Comparison of ENCODE assay signal across 7 mouse cellular contexts in the genomic region with DNA sequence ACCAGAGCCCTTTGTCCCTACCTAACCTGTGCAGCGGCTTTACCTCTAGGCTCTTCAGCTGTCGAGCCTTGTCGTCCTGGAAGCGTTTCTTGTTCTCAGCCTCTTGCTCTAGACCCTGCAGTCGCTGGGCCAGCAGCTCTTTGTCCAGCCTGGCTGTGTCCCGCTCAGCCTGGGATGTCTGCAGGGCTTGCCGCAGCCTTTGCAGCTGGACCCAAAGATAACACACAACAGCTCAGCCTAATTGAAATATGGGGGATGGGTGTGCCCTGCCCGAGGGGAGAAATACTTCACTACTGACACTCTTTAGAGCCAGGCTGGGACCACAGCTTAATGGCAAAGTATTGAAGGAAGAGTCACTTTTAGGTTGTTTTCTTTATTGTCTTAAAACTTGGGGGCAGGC. TPM values are rescaled to one million over a fixed set of nuclear protein-coding genes. Genes with fewer than 3 reads are reported as not detected.
DNase-seq lines count a peak whose midpoint lies in the region; ATAC-seq lines count a peak whose summit lies in the region.
"Not testable (repeated sequence)": the region's sequence is repeated elsewhere in the genome, so short reads cannot be mapped to it uniquely, and the experiment has no call there.
"Had no signal": no experiment of that assay in that cellular context is flagged by ENCODE, and none has a peak within 500 bp of the region (broad histone marks: within the 10 kb centered on the region; RNA-seq: fewer than 3 reads in every experiment).

No protein-coding gene starts in this region.

- H3K4me1 ChIP-seq in heart, embryonic 11.5 days (ENCODE audit: control insufficient read depth, insufficient read depth, low read length); liver, embryonic 16.5 days (ENCODE audit: control insufficient read depth, low read depth, low read length): not testable (repeated sequence)
- H3K4me1 ChIP-seq in liver, embryonic 13.5 days (replicated peaks), result peaks cover 12% of the 10 kb centered on the region

- H3K27ac ChIP-seq in heart, embryonic 11.5 days (ENCODE audit: low read depth, low read length); liver, embryonic 16.5 days (ENCODE audit: low read length): not testable (repeated sequence)
- H3K27ac ChIP-seq in liver, embryonic 13.5 days, result peak overlapping the region; percentile 53; the same call in 1 of the 2 replicates

- not testable (repeated sequence) for H3K4me2 ChIP-seq in heart, embryonic 11.5 days
- H3K4me2 ChIP-seq in liver, embryonic 13.5 days, result peak overlapping the region; percentile 52
- peak overlapping the region; percentile 46 for H3K4me2 ChIP-seq in liver, embryonic 16.5 days (ENCODE audit: low read depth, low read length)

- not testable (repeated sequence) for H3K36me3 ChIP-seq in heart, embryonic 11.5 days (ENCODE audit: control insufficient read depth, insufficient read depth, low read length); liver, embryonic 13.5 days; liver, embryonic 16.5 days (ENCODE audit: control insufficient read depth, insufficient read depth)

- ATAC-seq in heart, embryonic 11.5 days (replicated peaks; ENCODE audit: insufficient number of reproducible peaks, low FRiP score, low TSS enrichment), result peak; percentile 84; the same call in 1 of the 2 replicates
- ATAC-seq in liver, embryonic 13.5 days (ENCODE audit: low read depth), result peak; percentile 89
- ATAC-seq in liver, embryonic 16.5 days (ENCODE audit: low read depth), result peak; percentile 92
- peak; percentile 76 for ATAC-seq in megakaryocyte-erythroid progenitor cell, adult 5-6 weeks (replicated peaks; ENCODE audit: low FRiP score, low TSS enrichment, poor library complexity, severe bottlenecking)

- WGBS in heart, embryonic 11.5 days (ENCODE audit: insufficient replicate concordance), result 27% methylated on average over 8 of the region's 8 CpGs
- 27% methylated on average over 8 of the region's 8 CpGs for WGBS in liver, embryonic 13.5 days (ENCODE audit: insufficient replicate concordance)
- WGBS in liver, embryonic 16.5 days (ENCODE audit: insufficient replicate concordance), result 35% methylated on average over 8 of the region's 8 CpGs

- peak; percentile 49 for DNase-seq in MEL-GATA-1-ER (ENCODE audit: extremely low read depth, low read depth)
- peak; percentile 36 for DNase-seq in liver
- not testable (repeated sequence) for DNase-seq in liver, embryonic 13.5 days

- H3K27me3 ChIP-seq in heart, embryonic 11.5 days (ENCODE audit: control insufficient read depth, insufficient read depth, low read length); liver, embryonic 13.5 days; liver, embryonic 16.5 days (ENCODE audit: control insufficient read depth, insufficient read depth, low read depth, low read length): not testable (repeated sequence)

- H3K9ac ChIP-seq in heart, embryonic 11.5 days (ENCODE audit: low read depth, low read length); liver, embryonic 16.5 days (ENCODE audit: low read depth, low read length): not testable (repeated sequence)
- peak overlapping the region; percentile 22; the same call in 1 of the 2 replicates for H3K9ac ChIP-seq in liver, embryonic 13.5 days

- not testable (repeated sequence) for H3K4me3 ChIP-seq in heart, embryonic 11.5 days (ENCODE audit: low read depth, low read length); liver, embryonic 16.5 days (ENCODE audit: low read depth, low read length)
- H3K4me3 ChIP-seq in liver, embryonic 13.5 days (replicated peaks), result peak overlapping the region; percentile 12; the same call in 1 of the 2 replicates

- not testable (repeated sequence) for H3K9me3 ChIP-seq in heart, embryonic 11.5 days (replicated peaks; ENCODE audit: control insufficient read depth, low read length); liver, embryonic 13.5 days (replicated peaks); liver, embryonic 16.5 days (replicated peaks; ENCODE audit: control insufficient read depth, low read length)

RNA-seq across cellular contexts. Expression of a gene that starts 20.8 kb away (rescaled TPM):
- polyA plus RNA-seq in heart, embryonic 11.5 days (2014; fragmentation: Nextera tagmentation; extraction: Ambion mirVana), result 1.4 and 2.0 TPM in 2 replicates
- polyA plus RNA-seq in liver, embryonic 13.5 days (2015; fragmentation: Nextera tagmentation; extraction: Ambion mirVana), result 7.2 and 8.3 TPM in 2 replicates
- polyA plus RNA-seq in liver, embryonic 16.5 days (2015; fragmentation: Nextera tagmentation; extraction: Ambion mirVana), result 13.0 and 15.6 TPM in 2 replicates
- total RNA-seq in megakaryocyte-erythroid progenitor cell, adult 5-6 weeks (2014; fragmentation: Nextera tagmentation), result 0.30 and 0.42 TPM in 2 replicates
- not detected in 2 replicates for total RNA-seq in megakaryocyte-erythroid progenitor cell, adult 5-6 weeks (2017)
- total RNA-seq: common myeloid progenitor, adult 5-6 weeks had no signal
